Mouse (Mus musculus) urinary bladder, postnatal 10 days (tissue): ENCODE measurements around the gene Ddt.
A peak's percentile ranks its signal among the peaks of the same experiment; 100 is the strongest.

Source experiments
- DNase-seq: peaks from one replicate; pipeline ENCODE4 v3.0.0; 2022; ENCODE audit warnings: low spot score

Gene Ddt

GRCm38 (mm10) chr10:75772795-75773664 lies at the start of gene Ddt:
Gene Ddt, minus strand, starts transcription at chr10:75773414.
- peak; percentile 51 for DNase-seq

GRCm38 (mm10) chr10:75822443-75822842 lies 49.2 kb upstream of the Ddt start, which contains the start of gene Gstt4:
Gene Gstt4, minus strand, starts transcription at chr10:75822543.
- DNase-seq: no peak

GRCm38 (mm10) chr10:75819882-75820281 lies 46.7 kb upstream of the Ddt start:
- DNase-seq: no peak

- no peak for DNase-seq
Measured at GRCm38 (mm10) chr10:75818641-75819040, 45.4 kb upstream of the Ddt start.

GRCm38 (mm10) chr10:75804217-75804616 lies 31.0 kb upstream of the Ddt start:
- DNase-seq: no peak

- no peak for DNase-seq
Measured at GRCm38 (mm10) chr10:75798176-75798696, 25.0 kb upstream of the Ddt start, which contains the start of gene Gstt1. Gene Gstt1, minus strand, starts transcription at chr10:75798584.

- no peak for DNase-seq
Measured at GRCm38 (mm10) chr10:75797619-75798175, 24.5 kb upstream of the Ddt start.

GRCm38 (mm10) chr10:75796731-75797516 lies 23.7 kb upstream of the Ddt start:
- DNase-seq: no peak

GRCm38 (mm10) chr10:75794880-75795279 lies 21.7 kb upstream of the Ddt start:
- no peak for DNase-seq

GRCm38 (mm10) chr10:75790773-75791172 lies 17.6 kb upstream of the Ddt start:
- DNase-seq: no peak

- no peak for DNase-seq
Measured at GRCm38 (mm10) chr10:75789841-75790240, 16.6 kb upstream of the Ddt start.

GRCm38 (mm10) chr10:75789081-75789735 lies 16.0 kb upstream of the Ddt start:
- DNase-seq: no peak

- no peak for DNase-seq
Measured at GRCm38 (mm10) chr10:75788277-75788676, 15.1 kb upstream of the Ddt start.

- no peak for DNase-seq
Measured at GRCm38 (mm10) chr10:75785442-75785841, 12.2 kb upstream of the Ddt start.

- no peak for DNase-seq
Measured at GRCm38 (mm10) chr10:75780769-75781578, 7.8 kb upstream of the Ddt start, which contains the start of the genes Gm20441 and Gstt3. Gene Gm20441, minus strand, starts transcription at chr10:75780954. Gene Gstt3, minus strand, starts transcription at chr10:75781414.

GRCm38 (mm10) chr10:75779206-75780174 lies 6.3 kb upstream of the Ddt start:
- DNase-seq: no peak

GRCm38 (mm10) chr10:75777885-75778284 lies 4.7 kb upstream of the Ddt start:
- no peak for DNase-seq

- no peak for DNase-seq
Measured at GRCm38 (mm10) chr10:75776562-75776961, 3.3 kb upstream of the Ddt start.

GRCm38 (mm10) chr10:75774587-75774986 lies 1.4 kb upstream of the Ddt start:
- no peak for DNase-seq

- no peak for DNase-seq
Measured at GRCm38 (mm10) chr10:75774102-75774501, 888 bp upstream of the Ddt start.
